Mouse (Mus musculus) embryo, embryonic 11 days (tissue): Measurements from ENCODE around the gene Atp6v1g1.

Source experiments
- DNase-seq: peaks from one replicate; pipeline ENCODE4 v3.0.0-alpha.2; 2015

Atp6v1g1 gene

DNA sequence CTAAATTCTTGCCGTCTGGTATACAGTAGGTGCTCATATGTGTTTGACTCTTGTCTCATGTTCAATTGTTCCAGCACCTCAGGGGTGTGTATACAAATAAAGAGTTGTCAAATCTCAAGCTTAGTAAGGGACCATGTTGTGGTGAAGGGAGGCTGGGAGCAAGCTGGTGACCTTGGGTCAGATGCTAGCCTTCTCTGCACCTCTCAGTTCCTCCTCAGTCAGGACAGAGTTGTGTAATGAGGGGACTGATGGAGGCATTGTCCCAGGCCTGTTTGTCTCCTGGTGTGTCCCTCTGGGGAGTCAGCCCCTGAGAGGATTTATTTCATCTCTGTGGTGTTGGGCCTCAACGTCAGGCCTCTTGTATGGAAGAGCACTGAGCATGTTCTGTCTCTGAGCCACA lies 41.7 kb downstream of the Atp6v1g1 start:
- no peak for DNase-seq

DNA sequence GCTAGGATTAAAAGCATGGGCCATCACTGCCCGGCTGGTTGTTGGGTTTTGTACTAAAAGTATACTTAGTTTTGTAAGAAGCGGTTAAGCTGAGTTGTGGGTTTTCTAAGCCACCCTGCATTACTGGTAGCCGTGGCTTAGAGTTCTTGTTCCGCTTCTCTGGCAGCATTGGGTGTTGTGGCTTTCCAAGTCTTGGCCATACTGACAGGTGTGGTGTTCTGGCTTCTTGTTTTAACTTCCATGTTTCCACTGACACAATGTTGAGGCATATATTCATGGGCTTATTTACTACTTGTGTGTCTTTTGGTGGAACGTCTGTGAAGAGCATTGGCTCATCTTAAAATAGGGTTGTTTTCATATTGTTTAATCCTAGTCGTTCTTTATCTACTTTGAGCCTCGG lies 45.4 kb downstream of the Atp6v1g1 start:
- no peak for DNase-seq

DNA sequence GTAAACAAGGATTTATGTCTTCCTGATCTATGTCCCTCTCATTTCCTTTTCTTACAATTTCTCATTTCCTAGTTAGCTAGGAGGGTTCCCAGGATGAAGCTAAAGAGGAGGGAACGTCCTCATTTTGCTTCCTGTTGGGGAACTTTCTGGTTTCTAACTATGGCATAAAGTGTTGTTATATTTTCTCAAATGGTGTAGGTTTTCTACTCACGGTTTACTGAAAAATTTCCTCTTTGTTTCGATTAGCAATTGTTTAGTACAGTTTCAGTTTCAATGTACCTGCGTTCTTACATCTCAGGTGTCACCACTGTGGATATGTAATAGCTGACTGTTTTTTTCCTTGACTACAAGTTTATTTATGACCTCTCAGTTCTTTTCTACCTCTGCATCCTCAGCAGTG lies 46.0 kb downstream of the Atp6v1g1 start:
- no peak for DNase-seq

DNA sequence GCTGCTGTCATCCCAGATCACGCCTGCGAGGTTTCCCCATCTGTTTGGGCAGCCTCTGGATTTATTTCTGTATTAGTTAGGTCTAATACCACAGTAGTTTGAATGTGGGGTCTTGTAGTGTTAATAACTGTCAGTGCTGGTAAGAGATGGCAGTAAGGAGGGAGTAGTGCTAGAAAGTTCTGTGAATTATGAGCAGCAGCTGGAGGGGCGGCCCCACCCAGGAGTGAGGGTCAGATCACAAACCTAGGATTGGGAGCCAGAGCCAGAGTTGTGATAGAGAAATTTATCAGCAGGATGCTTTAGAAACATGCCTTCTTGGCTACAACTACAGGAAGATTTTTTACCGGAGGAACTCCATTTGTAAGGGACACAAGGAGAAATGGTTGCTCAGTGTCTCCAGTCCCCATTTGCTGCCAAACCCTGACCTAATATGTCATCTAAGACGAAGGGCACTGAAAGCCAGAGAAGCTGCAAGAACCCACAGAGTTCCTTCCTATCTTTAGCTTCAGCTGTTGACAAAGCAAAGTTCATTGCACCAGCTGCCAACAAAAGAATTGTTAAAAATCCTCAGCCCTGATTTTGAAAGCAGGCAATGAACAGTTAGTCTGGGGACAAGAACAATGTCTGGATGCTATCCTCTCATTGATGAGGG lies 50.0 kb downstream of the Atp6v1g1 start:
- DNase-seq = no peak

DNA sequence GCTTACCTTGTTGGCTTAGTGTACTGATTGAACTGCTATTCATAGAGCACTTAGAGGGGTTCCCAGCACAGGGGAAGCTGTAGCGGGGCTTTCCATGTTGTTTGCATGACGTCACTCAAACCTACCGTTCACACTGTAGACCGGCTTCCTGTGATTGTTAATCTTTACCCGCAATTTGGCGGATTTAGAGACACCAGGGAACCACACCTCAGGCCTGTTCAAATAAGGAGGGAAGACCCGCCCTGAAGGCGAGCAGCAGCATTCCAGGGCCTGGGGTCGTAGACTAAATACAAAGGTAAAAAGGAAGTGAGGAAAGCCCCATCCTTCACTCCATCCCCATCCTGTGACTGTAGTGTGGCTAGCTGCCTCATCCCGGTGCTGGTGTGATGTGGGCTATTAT lies 50.7 kb downstream of the Atp6v1g1 start:
- no peak for DNase-seq

DNA sequence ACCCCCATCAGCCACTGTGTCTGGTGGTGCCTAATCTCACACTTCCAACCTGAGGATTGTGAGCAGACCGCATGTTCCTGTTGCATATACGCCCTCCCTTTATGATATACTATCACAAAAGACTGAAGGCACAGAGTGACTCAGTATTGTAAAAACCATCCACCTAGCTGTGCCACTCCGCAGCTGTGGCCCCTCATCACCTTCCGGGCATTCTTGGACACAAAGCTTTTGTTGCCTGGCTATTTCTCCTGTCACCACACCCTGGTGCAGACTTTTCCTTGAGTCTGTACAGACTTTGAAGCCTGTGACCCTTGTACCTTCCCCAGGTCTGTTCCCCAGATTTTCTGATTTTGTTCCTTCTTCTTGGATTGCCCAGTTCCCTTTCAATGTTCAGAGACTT lies 51.4 kb downstream of the Atp6v1g1 start:
- DNase-seq = no peak
